Mouse (Mus musculus): ENCODE data around the gene Rnf150. TPM values are rescaled to one million over a fixed set of nuclear protein-coding genes. Genes with fewer than 3 reads are reported as not detected.

Rnf150 gene
- polyA plus RNA-seq, 1 experiment from 2014 or later, result 1.6 TPM

- no peak for ATAC-seq (ENCODE audit: insufficient read depth, low FRiP score, low read depth)
- no peak overlapping the region for H3K9ac ChIP-seq
- no peak overlapping the region for H3K4me2 ChIP-seq
- no peaks in the 10 kb centered on the region for H3K9me3 ChIP-seq
- no peak overlapping the region for H3K4me3 ChIP-seq (replicated peaks)
- no peaks in the 10 kb centered on the region; the same call in 1 of the 2 replicates for H3K4me1 ChIP-seq
- H3K27ac ChIP-seq, result no peak overlapping the region
- WGBS, result 83% methylated on average over 1 of the region's 1 CpGs
- no peaks in the 10 kb centered on the region for H3K36me3 ChIP-seq
- no peaks in the 10 kb centered on the region for H3K27me3 ChIP-seq (replicated peaks)
Measured at GRCm38 (mm10) chr8:83037321-83037720, 174.2 kb downstream of the Rnf150 start.

GRCm38 (mm10) chr8:83038575-83038974 lies 175.4 kb downstream of the Rnf150 start:
- ATAC-seq (ENCODE audit: insufficient read depth, low FRiP score, low read depth), result no peak
- 67% methylated on average over 10 of the region's 10 CpGs for WGBS
- Histone ChIP-seq H3K4me1 (no peaks in the 10 kb centered on the region; the same call in 1 of the 2 replicates), H3K27me3 (replicated peaks) (no peaks in the 10 kb centered on the region), H3K9me3 (no peaks in the 10 kb centered on the region), H3K4me2 (no peak overlapping the region), H3K9ac (no peak overlapping the region), H3K4me3 (replicated peaks) (no peak overlapping the region), H3K36me3 (no peaks in the 10 kb centered on the region), H3K27ac (no peak overlapping the region)

- no peaks in the 10 kb centered on the region for H3K27me3 ChIP-seq (replicated peaks)
- no peak overlapping the region for H3K4me2 ChIP-seq
- no peaks in the 10 kb centered on the region for H3K36me3 ChIP-seq
- H3K4me3 ChIP-seq (replicated peaks), result no peak overlapping the region
- ATAC-seq (ENCODE audit: insufficient read depth, low FRiP score, low read depth), result no peak
- no peak overlapping the region for H3K9ac ChIP-seq
- no peaks in the 10 kb centered on the region; the same call in 1 of the 2 replicates for H3K4me1 ChIP-seq
- WGBS, result 81% methylated on average over 4 of the region's 4 CpGs
- H3K9me3 ChIP-seq, result no peaks in the 10 kb centered on the region
- H3K27ac ChIP-seq, result no peak overlapping the region
Measured at GRCm38 (mm10) chr8:83041440-83041839, 178.3 kb downstream of the Rnf150 start.

GRCm38 (mm10) chr8:83046912-83047311 lies 183.8 kb downstream of the Rnf150 start:
- Histone ChIP-seq H3K9ac (no peak overlapping the region), H3K4me2 (no peak overlapping the region), H3K36me3 (no peaks in the 10 kb centered on the region), H3K9me3 (no peaks in the 10 kb centered on the region), H3K4me1 (peaks cover 10% of the 10 kb centered on the region; the same call in 1 of the 2 replicates), H3K27ac (no peak overlapping the region), H3K27me3 (replicated peaks) (no peaks in the 10 kb centered on the region), H3K4me3 (replicated peaks) (no peak overlapping the region)
- 78% methylated on average over 9 of the region's 9 CpGs for WGBS
- no peak for ATAC-seq (ENCODE audit: insufficient read depth, low FRiP score, low read depth)

DNA sequence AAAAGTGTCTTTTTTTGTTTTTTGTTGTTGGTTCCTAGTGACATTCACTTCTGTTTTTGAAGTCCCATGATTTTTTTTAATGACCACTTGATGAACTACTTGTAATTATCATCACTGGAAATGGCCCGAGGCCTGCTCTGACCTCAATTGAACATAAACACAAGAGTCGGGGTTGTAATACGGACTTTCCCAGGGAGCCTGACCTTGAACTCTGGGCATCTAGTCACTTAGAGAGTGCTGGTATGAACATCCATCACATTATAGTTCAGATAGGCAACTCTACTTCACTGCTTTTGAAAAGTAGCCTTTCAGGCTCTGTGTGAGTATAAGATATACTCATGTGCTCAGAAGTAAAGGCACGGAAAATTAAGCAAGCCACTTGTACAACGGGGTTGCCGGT lies 185.4 kb downstream of the Rnf150 start:
- Histone ChIP-seq H3K27me3 (replicated peaks) (no peaks in the 10 kb centered on the region), H3K4me1 (peaks cover 10% of the 10 kb centered on the region; the same call in 1 of the 2 replicates), H3K36me3 (no peaks in the 10 kb centered on the region), H3K9ac (no peak overlapping the region), H3K4me2 (no peak overlapping the region), H3K27ac (no peak overlapping the region), H3K4me3 (replicated peaks) (no peak overlapping the region), H3K9me3 (no peaks in the 10 kb centered on the region)
- no peak for ATAC-seq (ENCODE audit: insufficient read depth, low FRiP score, low read depth)
- 45% methylated on average over 6 of the region's 6 CpGs for WGBS

GRCm38 (mm10) chr8:83049171-83049601 lies 186.0 kb downstream of the Rnf150 start:
- ATAC-seq (ENCODE audit: insufficient read depth, low FRiP score, low read depth), result peak; percentile 63; the same call in 1 of the 2 replicates
- no peak overlapping the region for H3K4me3 ChIP-seq (replicated peaks)
- no peaks in the 10 kb centered on the region for H3K36me3 ChIP-seq
- no peak overlapping the region for H3K9ac ChIP-seq
- H3K9me3 ChIP-seq, result no peaks in the 10 kb centered on the region
- no peaks in the 10 kb centered on the region for H3K27me3 ChIP-seq (replicated peaks)
- H3K27ac ChIP-seq, result peak overlapping the region; percentile 16; the same call in 1 of the 2 replicates
- no peak overlapping the region for H3K4me2 ChIP-seq
- WGBS, result 38% methylated on average over 7 of the region's 7 CpGs
- H3K4me1 ChIP-seq, result peaks cover 10% of the 10 kb centered on the region; the same call in 1 of the 2 replicates

DNA sequence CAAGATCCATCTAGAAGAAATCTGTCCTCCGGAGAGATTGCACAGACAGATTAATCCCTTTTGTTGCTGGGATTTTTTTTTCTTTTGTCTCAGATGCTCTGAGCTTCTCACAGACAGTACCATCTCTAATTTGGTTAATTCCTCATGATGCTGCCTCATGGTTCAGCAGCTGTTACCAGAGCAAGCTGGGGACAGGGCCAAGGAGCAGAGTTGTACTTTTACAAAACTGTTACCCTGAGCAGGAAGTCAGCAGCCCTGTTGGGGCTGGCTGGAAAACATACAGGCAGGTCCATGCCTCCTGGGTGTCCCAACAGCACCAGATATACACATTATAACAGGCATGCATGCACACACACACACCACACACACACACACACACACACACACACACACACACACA lies 186.5 kb downstream of the Rnf150 start:
- no peaks in the 10 kb centered on the region for H3K27me3 ChIP-seq (replicated peaks)
- WGBS, result 37% methylated on average over 1 of the region's 1 CpGs
- H3K9ac ChIP-seq, result no peak overlapping the region
- H3K36me3 ChIP-seq, result no peaks in the 10 kb centered on the region
- H3K27ac ChIP-seq, result peak overlapping the region; percentile 16; the same call in 1 of the 2 replicates
- H3K4me2 ChIP-seq, result no peak overlapping the region
- no peak overlapping the region for H3K4me3 ChIP-seq (replicated peaks)
- peaks cover 10% of the 10 kb centered on the region; the same call in 1 of the 2 replicates for H3K4me1 ChIP-seq
- H3K9me3 ChIP-seq, result no peaks in the 10 kb centered on the region
- ATAC-seq (ENCODE audit: insufficient read depth, low FRiP score, low read depth), result no peak

DNA sequence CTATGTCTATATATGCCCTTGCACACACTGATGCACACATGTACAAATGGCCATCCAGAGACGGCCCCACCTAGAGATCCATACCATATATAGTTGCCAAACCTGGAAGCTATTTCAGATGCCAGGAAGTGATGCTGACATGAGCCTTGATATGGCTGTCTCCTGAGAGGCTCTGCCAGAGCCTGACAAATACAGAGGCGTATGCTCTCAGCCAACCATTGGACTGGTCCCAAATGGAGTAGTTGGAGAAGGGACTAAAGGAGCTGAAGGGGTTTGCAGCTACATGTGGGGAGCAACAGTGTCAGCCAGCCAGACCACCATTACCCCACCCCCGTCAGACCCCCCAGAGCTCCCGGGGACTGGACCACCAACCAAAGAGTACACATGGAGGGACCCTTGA lies 189.7 kb downstream of the Rnf150 start:
- ATAC-seq (ENCODE audit: insufficient read depth, low FRiP score, low read depth), result no peak
- Histone ChIP-seq H3K36me3 (no peaks in the 10 kb centered on the region), H3K4me2 (no peak overlapping the region), H3K27ac (no peak overlapping the region), H3K4me3 (replicated peaks) (no peak overlapping the region), H3K9ac (no peak overlapping the region), H3K27me3 (replicated peaks) (no peaks in the 10 kb centered on the region), H3K9me3 (no peaks in the 10 kb centered on the region), H3K4me1 (0 out of 2 replicates have a peak, but pooled peaks cover 10% of the 10 kb centered on the region)
- WGBS, result 91% methylated on average over 4 of the region's 4 CpGs

DNA sequence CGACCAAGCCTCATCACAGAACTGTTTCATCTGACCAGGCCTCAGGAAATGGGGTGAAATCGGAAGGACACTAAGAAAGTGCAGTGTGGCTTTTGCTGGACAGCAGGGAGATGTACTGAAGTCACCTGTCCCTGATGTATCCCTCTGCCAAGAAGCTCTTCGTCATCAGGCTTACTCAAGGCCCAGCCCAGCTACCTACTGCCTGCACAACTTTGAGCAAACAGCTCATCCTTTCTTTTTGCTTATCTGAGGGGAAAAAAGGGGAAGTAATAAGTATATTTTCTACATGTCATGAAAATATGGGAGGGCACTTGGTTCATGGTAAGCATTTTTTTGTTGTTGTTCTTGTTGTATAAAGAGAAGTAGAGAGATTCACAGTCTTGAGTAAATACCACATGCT lies 191.6 kb downstream of the Rnf150 start:
- no peak for ATAC-seq (ENCODE audit: insufficient read depth, low FRiP score, low read depth)
- 86% methylated on average over 3 of the region's 3 CpGs for WGBS
- no peak overlapping the region for H3K4me2 ChIP-seq

DNA sequence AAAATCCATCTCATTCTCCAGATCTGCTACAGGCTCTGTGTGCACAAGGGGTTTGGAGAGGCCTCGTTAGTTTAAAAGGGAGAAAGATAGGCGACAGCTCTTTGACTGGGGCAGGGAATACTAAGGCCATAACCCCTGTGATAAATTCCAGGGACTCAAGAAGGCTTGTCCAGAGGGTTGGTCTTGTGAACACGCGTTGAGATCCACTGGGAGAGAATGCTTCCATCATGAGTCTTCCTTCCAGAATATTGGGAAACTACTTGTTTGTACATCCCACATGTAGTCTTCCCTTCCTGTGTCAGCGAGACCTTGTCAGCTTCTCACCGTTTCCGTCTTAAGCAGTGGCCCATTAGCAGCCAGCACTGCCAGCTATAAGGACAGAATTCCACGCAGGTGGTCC lies 195.8 kb downstream of the Rnf150 start:
- Histone ChIP-seq H3K4me2 (no peak overlapping the region), H3K9me3 (no peaks in the 10 kb centered on the region), H3K27ac (no peak overlapping the region), H3K9ac (no peak overlapping the region), H3K27me3 (replicated peaks) (no peaks in the 10 kb centered on the region), H3K36me3 (no peaks in the 10 kb centered on the region), H3K4me3 (replicated peaks) (no peak overlapping the region), H3K4me1 (no peaks in the 10 kb centered on the region)
- WGBS, result 60% methylated on average over 8 of the region's 8 CpGs
- ATAC-seq (ENCODE audit: insufficient read depth, low FRiP score, low read depth), result no peak

More for the DNA sequence above, 191.6 kb downstream of the Rnf150 start:
- Histone ChIP-seq H3K36me3 (no peaks in the 10 kb centered on the region), H3K27me3 (replicated peaks) (no peaks in the 10 kb centered on the region), H3K27ac (no peak overlapping the region), H3K4me1 (no peaks in the 10 kb centered on the region), H3K9ac (no peak overlapping the region), H3K9me3 (no peaks in the 10 kb centered on the region), H3K4me3 (replicated peaks) (no peak overlapping the region)

DNA sequence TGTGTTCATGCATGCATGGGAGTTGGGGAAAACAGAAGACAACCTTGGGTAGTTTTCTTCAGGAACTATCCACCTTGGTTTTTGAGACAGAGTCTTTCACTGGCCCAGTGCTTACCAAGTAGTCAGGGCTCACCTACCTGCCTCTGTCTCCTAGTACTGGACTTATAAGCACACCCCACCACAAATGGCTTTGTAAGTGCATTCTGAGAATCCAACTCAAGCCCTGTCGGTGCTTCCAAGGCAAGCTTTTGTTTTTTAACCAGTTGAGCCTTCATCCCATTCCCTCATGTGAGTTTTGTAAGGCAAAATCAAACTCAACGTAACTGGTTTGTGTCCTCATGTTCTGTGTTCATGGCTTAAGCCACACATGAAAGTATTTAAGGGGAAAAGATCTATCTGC lies 196.9 kb downstream of the Rnf150 start:
- Histone ChIP-seq H3K9ac (no peak overlapping the region), H3K9me3 (no peaks in the 10 kb centered on the region), H3K27me3 (replicated peaks) (no peaks in the 10 kb centered on the region), H3K4me3 (replicated peaks) (no peak overlapping the region), H3K4me2 (no peak overlapping the region), H3K27ac (no peak overlapping the region), H3K4me1 (no peaks in the 10 kb centered on the region), H3K36me3 (no peaks in the 10 kb centered on the region)
- WGBS, result 81% methylated on average over 2 of the region's 2 CpGs
- no peak for ATAC-seq (ENCODE audit: insufficient read depth, low FRiP score, low read depth)

- Histone ChIP-seq H3K4me3 (replicated peaks) (no peak overlapping the region), H3K27ac (no peak overlapping the region), H3K27me3 (replicated peaks) (no peaks in the 10 kb centered on the region), H3K4me1 (no peaks in the 10 kb centered on the region), H3K9ac (no peak overlapping the region), H3K9me3 (no peaks in the 10 kb centered on the region), H3K4me2 (no peak overlapping the region), H3K36me3 (no peaks in the 10 kb centered on the region)
- ATAC-seq (ENCODE audit: insufficient read depth, low FRiP score, low read depth), result no peak
- 86% methylated on average over 5 of the region's 5 CpGs for WGBS
Measured at GRCm38 (mm10) chr8:83061257-83061656, 198.1 kb downstream of the Rnf150 start.

GRCm38 (mm10) chr8:83061873-83062272 lies 198.7 kb downstream of the Rnf150 start:
- no peak for ATAC-seq (ENCODE audit: insufficient read depth, low FRiP score, low read depth)
- H3K36me3 ChIP-seq, result no peaks in the 10 kb centered on the region

More at GRCm38 (mm10) chr8:83061873-83062272, 198.7 kb downstream of the Rnf150 start:
- WGBS, result 75% methylated on average over 3 of the region's 3 CpGs
- H3K9me3 ChIP-seq, result no peaks in the 10 kb centered on the region
- H3K27ac ChIP-seq, result no peak overlapping the region
- no peak overlapping the region for H3K9ac ChIP-seq
- H3K27me3 ChIP-seq (replicated peaks), result no peaks in the 10 kb centered on the region
- H3K4me2 ChIP-seq, result no peak overlapping the region
- H3K4me1 ChIP-seq, result no peaks in the 10 kb centered on the region
- no peak overlapping the region for H3K4me3 ChIP-seq (replicated peaks)
